Mouse (Mus musculus) myocyte (in vitro differentiated cells): ENCODE results near the gene Gm14085. TPM values are rescaled to one million over a fixed set of nuclear protein-coding genes. Genes with fewer than 3 reads are reported as not detected.

Experiments used
- H3K27me3 ChIP-seq: one replicate; pipeline ENCODE4 v1.6.1; 2011; ENCODE audit not compliant: control insufficient read depth, insufficient read depth, insufficient read length
- H3K36me3 ChIP-seq: one replicate; pipeline ENCODE4 v1.6.1; 2011; ENCODE audit not compliant: control insufficient read depth, insufficient read depth
- H3K4me2 ChIP-seq: one replicate; pipeline ENCODE4 v1.6.1; 2011; ENCODE audit warnings: low read depth, control low read depth
- H3K4me3 ChIP-seq: one replicate; pipeline ENCODE4 v1.5.1; 2011; ENCODE audit warnings: mild to moderate bottlenecking, control low read depth, moderate library complexity
- H3K79me2 ChIP-seq: one replicate; pipeline ENCODE4 v1.6.1; 2011; ENCODE audit not compliant: control insufficient read depth, insufficient read depth
- H3ac ChIP-seq: one replicate; pipeline ENCODE4 v1.6.1; 2011; ENCODE audit not compliant: control insufficient read depth, insufficient read length
- CEBPB ChIP-seq: IDR thresholded peaks from 2 replicates; pipeline ENCODE4 v1.6.1; 2011; ENCODE audit warnings: mild to moderate bottlenecking, moderate library complexity; ENCODE audit not compliant: poor library complexity, insufficient read depth, severe bottlenecking
- E2F4 ChIP-seq: IDR thresholded peaks from one replicate; pipeline ENCODE4 v1.6.1; 2011; ENCODE audit warnings: mild to moderate bottlenecking, control low read depth, moderate library complexity; ENCODE audit not compliant: insufficient read depth
- MAX ChIP-seq: IDR thresholded peaks from one replicate; pipeline ENCODE4 v1.6.1; 2011; ENCODE audit warnings: low read depth, mild to moderate bottlenecking, control low read depth
- MYOD1 ChIP-seq, 3 experiments: IDR thresholded peaks; one replicate each; pipeline ENCODE4 v1.6.1; 2011; ENCODE audit warnings: control low read depth in 2 of 3, low read depth in 2 of 3, mild to moderate bottlenecking in 2 of 3, moderate library complexity in 1 of 3; ENCODE audit not compliant: insufficient read length in 2 of 3, control insufficient read depth in 1 of 3
- MYOG ChIP-seq, 3 experiments: IDR thresholded peaks; one replicate each; pipeline ENCODE4 v1.6.1; 2011; ENCODE audit warnings: control low read depth in 2 of 3, low read depth in 2 of 3, mild to moderate bottlenecking in 2 of 3; ENCODE audit not compliant: insufficient read length in 2 of 3, control insufficient read depth in 1 of 3, insufficient read depth in 1 of 3
- POLR2A ChIP-seq: IDR thresholded peaks from one replicate; pipeline ENCODE4 v1.6.1; 2011; ENCODE audit warnings: low read depth, mild to moderate bottlenecking, control low read depth, moderate library complexity; ENCODE audit not compliant: insufficient read length
- POLR2AphosphoS2 ChIP-seq: IDR thresholded peaks from one replicate; pipeline ENCODE4 v1.6.1; 2011; ENCODE audit warnings: low read depth, control low read depth; ENCODE audit not compliant: insufficient read length
- REST ChIP-seq: IDR thresholded peaks from one replicate; pipeline ENCODE4 v1.6.1; 2011; ENCODE audit warnings: mild to moderate bottlenecking, control low read depth, moderate library complexity; ENCODE audit not compliant: insufficient read depth, insufficient read length
- SRF ChIP-seq: IDR thresholded peaks from one replicate; pipeline ENCODE4 v1.6.1; 2011; ENCODE audit warnings: low read depth; ENCODE audit not compliant: control insufficient read depth, insufficient read length
- TCF12 ChIP-seq: IDR thresholded peaks from one replicate; pipeline ENCODE4 v1.6.1; 2011; ENCODE audit warnings: mild to moderate bottlenecking, control low read depth; ENCODE audit not compliant: poor library complexity, insufficient read depth, severe bottlenecking
- TCF3 ChIP-seq: IDR thresholded peaks from one replicate; pipeline ENCODE4 v1.6.1; 2011; ENCODE audit warnings: low read depth, control low read depth; ENCODE audit not compliant: insufficient read length
- USF1 ChIP-seq: IDR thresholded peaks from one replicate; pipeline ENCODE4 v1.6.1; 2011; ENCODE audit warnings: low read depth, mild to moderate bottlenecking, control low read depth, moderate library complexity
- polyA plus RNA-seq: library from polyadenylated mRNA; unstranded; fragments of >200 nt; fragmentation: generic; extraction: Trizol; gene quantifications from one replicate; pipeline ENCODE4 v1.2.1, GENCODE M21; 2012; ENCODE audit warnings: missing spikeins

The Gm14085 gene
- polyA plus RNA-seq, 1 experiment = not detected

DNA sequence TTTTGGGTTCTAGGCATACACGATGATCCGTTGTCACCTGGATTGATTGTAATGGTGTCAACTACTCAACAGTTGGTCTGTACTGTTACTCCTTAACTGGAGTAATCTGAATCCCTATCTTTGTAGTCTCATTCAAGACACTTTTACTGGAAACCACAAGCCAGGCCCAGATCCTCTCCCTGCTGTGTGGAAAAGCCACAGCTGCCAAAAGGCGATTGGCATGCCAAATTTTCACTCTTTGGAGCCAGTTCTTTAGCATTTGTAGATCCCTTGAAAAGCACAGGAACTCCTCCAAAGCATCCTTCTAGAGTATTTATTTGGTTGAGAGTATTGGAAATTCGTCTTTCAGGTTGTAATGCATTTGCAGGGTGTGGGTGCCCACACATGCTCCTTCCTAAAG lies 86.6 kb downstream of the Gm14085 start:
- H3K4me2 ChIP-seq = no peak overlapping the region
- no peak for TF ChIP-seq CEBPB
- H3K27me3 ChIP-seq = no peaks in the 10 kb centered on the region
- H3K79me2 ChIP-seq = no peaks in the 10 kb centered on the region
- no peaks in the 10 kb centered on the region for H3K36me3 ChIP-seq
- no peak overlapping the region for H3K4me3 ChIP-seq
- no peak overlapping the region for H3ac ChIP-seq

- H3K27me3 ChIP-seq = no peaks in the 10 kb centered on the region
- TF ChIP-seq MYOG (IDR thresholded peaks at IDR 0.05; ENCODE audit: control insufficient read depth in 1 of 3, insufficient read depth in 1 of 3, insufficient read length in 2 of 3, low read depth in 2 of 3) = no peak
- no peaks in the 10 kb centered on the region for H3K36me3 ChIP-seq
These were observed 87.7 kb downstream of the Gm14085 start for GRCm38 (mm10) chr2:122572438-122572837.

DNA sequence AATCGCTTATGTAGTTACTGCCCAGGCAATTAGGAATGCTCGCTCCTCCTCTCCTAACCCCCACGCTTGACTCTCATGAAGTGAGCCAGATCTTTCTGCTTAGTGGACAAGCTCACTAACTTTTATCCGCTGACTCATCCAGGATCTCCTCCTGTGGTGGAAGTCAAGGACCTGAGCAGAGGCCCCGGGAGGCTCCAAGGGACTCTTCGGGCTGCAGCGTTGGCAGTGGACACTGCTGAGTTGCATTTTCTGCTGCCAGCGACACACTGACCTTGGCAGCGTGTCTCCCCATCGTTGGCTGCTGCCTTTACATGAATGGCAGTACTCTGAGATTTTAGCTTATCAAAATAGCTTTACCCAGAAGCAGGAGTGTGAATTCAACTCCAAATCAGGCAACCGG lies 90.7 kb downstream of the Gm14085 start:
- peak overlapping the region; percentile 33 for H3K4me2 ChIP-seq
- no peaks in the 10 kb centered on the region for H3K36me3 ChIP-seq
- H3K27me3 ChIP-seq = no peaks in the 10 kb centered on the region
- H3K4me3 ChIP-seq = no peak overlapping the region
- no peak overlapping the region for H3ac ChIP-seq
- no peaks in the 10 kb centered on the region for H3K79me2 ChIP-seq
- TF ChIP-seq CEBPB (no peak), REST (no peak), E2F4 (no peak), TCF12 (no peak), USF1 (no peak), TCF3 (no peak), SRF (no peak), POLR2AphosphoS2 (no peak), MYOD1 (IDR thresholded peaks at IDR 0.05; ENCODE audit: control insufficient read depth in 1 of 3, insufficient read length in 2 of 3, low read depth in 2 of 3) (no peak), POLR2A (no peak), MAX (no peak), MYOG (IDR thresholded peaks at IDR 0.05; ENCODE audit: control insufficient read depth in 1 of 3, insufficient read depth in 1 of 3, insufficient read length in 2 of 3, low read depth in 2 of 3) (no peak)

More at GRCm38 (mm10) chr2:122572438-122572837, 87.7 kb downstream of the Gm14085 start:
- Histone ChIP-seq H3K79me2 (no peaks in the 10 kb centered on the region), H3K4me3 (no peak overlapping the region), H3K4me2 (no peak overlapping the region), H3ac (no peak overlapping the region)

DNA sequence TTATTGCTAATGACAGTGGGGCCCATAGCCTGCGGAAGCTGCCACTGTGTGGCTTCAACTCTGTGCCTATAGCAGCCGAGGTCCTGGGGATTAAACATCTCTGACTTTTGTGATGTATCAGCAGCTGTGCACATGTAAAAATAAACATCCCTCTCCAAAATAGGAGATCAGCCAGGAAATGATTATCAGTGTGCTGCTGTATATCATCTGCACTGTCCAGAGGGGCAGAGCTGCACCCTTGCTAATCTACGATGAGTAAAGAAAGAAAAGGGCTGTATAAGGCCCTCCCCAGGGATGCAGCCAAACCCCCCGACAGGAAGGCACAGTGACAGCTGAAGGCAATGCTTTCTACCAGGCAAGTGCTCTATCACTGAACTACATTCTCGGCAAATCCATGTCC lies 91.6 kb downstream of the Gm14085 start:
- H3K27me3 ChIP-seq = no peaks in the 10 kb centered on the region
- no peak overlapping the region for H3K4me3 ChIP-seq
- no peak overlapping the region for H3K4me2 ChIP-seq
- TF ChIP-seq MYOD1 (IDR thresholded peaks at IDR 0.05; ENCODE audit: control insufficient read depth in 1 of 3, insufficient read length in 2 of 3, low read depth in 2 of 3) = no peak
- no peak for TF ChIP-seq MYOG (IDR thresholded peaks at IDR 0.05; ENCODE audit: control insufficient read depth in 1 of 3, insufficient read depth in 1 of 3, insufficient read length in 2 of 3, low read depth in 2 of 3)
- no peak for TF ChIP-seq POLR2AphosphoS2
- TF ChIP-seq SRF = no peak
- TF ChIP-seq REST = no peak
- no peak for TF ChIP-seq CEBPB
- TF ChIP-seq TCF12 = no peak
- TF ChIP-seq E2F4 = no peak
- no peak for TF ChIP-seq TCF3
- no peak for TF ChIP-seq USF1
- H3K36me3 ChIP-seq = no peaks in the 10 kb centered on the region
- no peaks in the 10 kb centered on the region for H3K79me2 ChIP-seq
- no peak overlapping the region for H3ac ChIP-seq

GRCm38 (mm10) chr2:122577316-122577715 lies 92.6 kb downstream of the Gm14085 start:
- TF ChIP-seq CEBPB = no peak
- no peak for TF ChIP-seq POLR2A
- TF ChIP-seq MYOG (IDR thresholded peaks at IDR 0.05; ENCODE audit: control insufficient read depth in 1 of 3, insufficient read depth in 1 of 3, insufficient read length in 2 of 3, low read depth in 2 of 3) = no peak
- no peak for TF ChIP-seq TCF3
- no peak for TF ChIP-seq MAX
- no peak for TF ChIP-seq REST
- TF ChIP-seq TCF12 = no peak
- no peak for TF ChIP-seq MYOD1 (IDR thresholded peaks at IDR 0.05; ENCODE audit: control insufficient read depth in 1 of 3, insufficient read length in 2 of 3, low read depth in 2 of 3)
- TF ChIP-seq SRF = no peak
- TF ChIP-seq POLR2AphosphoS2 = no peak
- no peak for TF ChIP-seq USF1
- TF ChIP-seq E2F4 = no peak
- H3K27me3 ChIP-seq = no peaks in the 10 kb centered on the region
- no peaks in the 10 kb centered on the region for H3K79me2 ChIP-seq
- H3ac ChIP-seq = no peak overlapping the region
- no peaks in the 10 kb centered on the region for H3K36me3 ChIP-seq
- H3K4me2 ChIP-seq = no peak overlapping the region
- no peak overlapping the region for H3K4me3 ChIP-seq

Other genes starting within 250 kb of the Gm14085 start
- 0.12 TPM for gene Duox2, start 186.5 kb upstream of the Gm14085 start, polyA plus RNA-seq
- gene Duoxa2, start 186.0 kb upstream of the Gm14085 start, polyA plus RNA-seq = not detected
- 2.6 TPM for gene Duoxa1, start 171.2 kb upstream of the Gm14085 start, polyA plus RNA-seq
- gene Duox1, start 169.3 kb upstream of the Gm14085 start, polyA plus RNA-seq = 0.10 TPM
- 48.5 TPM for gene Shf, start 115.8 kb upstream of the Gm14085 start, polyA plus RNA-seq
- not detected for gene Slc28a2, start 58.5 kb upstream of the Gm14085 start, polyA plus RNA-seq
- 65.2 TPM for gene Gatm, start 126.4 kb downstream of the Gm14085 start, polyA plus RNA-seq
- gene AA467197, start 152.0 kb downstream of the Gm14085 start, polyA plus RNA-seq = 1.2 TPM
- gene Slc30a4, start 217.7 kb downstream of the Gm14085 start, polyA plus RNA-seq = 17.7 TPM